Mouse (Mus musculus): ENCODE data around the gene Pde10a. TPM values are rescaled to one million over a fixed set of nuclear protein-coding genes. Genes with fewer than 3 reads are reported as not detected.

Pde10a gene
- total RNA-seq, 2 experiments from 2014 or later, result 3.5 to 4.4 TPM

- DNase-seq (ENCODE audit: low spot score), result no peak
Measured at GRCm38 (mm10) chr17:8839237-8840011, 314.3 kb downstream of the Pde10a start.

GRCm38 (mm10) chr17:8841094-8841493, 315.9 kb downstream of the Pde10a start:
- DNase-seq (ENCODE audit: low spot score), result no peak

DNA sequence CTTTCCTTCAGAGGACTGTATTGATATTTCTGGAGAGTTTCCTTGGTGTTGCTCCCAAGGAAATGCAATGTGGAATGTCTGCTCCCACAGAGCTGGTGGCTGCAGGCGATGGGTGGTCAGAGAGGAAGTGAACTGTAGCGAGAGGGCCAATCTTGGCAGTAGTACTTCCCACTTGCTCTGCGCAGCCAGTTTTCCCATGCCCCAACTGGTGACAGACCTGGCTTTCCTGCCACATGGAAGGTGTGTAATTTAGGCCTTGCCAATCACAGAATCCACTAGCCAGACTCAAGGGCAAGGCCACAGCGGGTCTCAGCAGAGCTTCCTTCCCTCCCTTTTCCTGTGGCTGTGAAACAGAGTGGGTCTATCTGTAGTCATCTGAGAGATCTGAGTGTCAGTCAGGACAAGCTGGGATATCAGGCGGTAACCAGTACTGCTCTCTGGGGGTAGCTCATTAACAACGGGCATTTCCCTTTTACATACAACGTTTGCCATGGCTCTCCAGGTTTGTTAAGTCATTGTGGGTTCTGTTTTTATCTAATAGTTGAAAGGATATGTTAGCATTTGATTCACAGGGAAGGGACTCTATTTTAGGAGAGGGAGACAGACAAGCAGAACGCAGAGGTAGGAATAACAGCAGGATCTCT, 316.8 kb downstream of the Pde10a start:
- no peak for DNase-seq (ENCODE audit: low spot score)

- DNase-seq (ENCODE audit: low spot score), result no peak
Measured at GRCm38 (mm10) chr17:8842662-8843061, 317.5 kb downstream of the Pde10a start.

DNA sequence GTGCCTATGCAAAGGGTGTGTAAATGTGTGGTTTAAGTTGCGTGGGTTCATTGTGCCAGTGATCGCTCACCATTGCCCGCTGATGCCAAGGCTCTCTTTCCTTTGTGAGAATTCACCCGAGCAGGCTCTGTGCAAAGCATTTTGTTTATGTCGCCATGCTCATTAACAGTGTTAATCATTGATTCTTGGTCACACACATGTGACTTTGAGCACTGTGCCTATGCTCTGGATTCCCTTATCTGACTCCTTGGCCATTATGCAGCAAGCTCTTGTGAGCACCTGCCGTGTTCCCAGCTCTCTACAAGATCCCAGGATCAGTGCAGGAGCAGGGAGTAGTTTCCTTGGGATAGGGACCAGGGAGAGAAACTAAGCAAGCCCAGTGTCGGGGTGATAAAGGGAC, 318.8 kb downstream of the Pde10a start:
- no peak for DNase-seq (ENCODE audit: low spot score)

DNA sequence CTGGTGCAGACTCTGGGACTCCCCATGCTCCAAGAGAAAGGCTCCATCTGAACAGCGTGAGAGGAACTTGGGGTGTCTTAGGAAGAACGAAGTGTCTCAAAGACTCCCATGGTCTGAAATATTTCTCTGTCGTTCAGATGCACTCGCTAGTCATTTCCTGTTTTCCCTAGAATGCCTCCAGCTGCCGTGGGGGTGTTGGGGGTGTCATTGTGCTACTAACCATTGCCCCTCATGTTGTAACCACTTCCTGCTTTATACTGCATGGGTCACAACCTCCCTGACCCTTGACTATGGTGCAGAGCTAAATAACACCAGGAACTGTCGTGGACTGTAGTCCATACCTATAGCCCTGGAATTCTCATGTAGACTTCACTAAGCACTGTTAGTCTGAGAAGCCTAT, 321.3 kb downstream of the Pde10a start:
- no peak for DNase-seq (ENCODE audit: low spot score)

DNA sequence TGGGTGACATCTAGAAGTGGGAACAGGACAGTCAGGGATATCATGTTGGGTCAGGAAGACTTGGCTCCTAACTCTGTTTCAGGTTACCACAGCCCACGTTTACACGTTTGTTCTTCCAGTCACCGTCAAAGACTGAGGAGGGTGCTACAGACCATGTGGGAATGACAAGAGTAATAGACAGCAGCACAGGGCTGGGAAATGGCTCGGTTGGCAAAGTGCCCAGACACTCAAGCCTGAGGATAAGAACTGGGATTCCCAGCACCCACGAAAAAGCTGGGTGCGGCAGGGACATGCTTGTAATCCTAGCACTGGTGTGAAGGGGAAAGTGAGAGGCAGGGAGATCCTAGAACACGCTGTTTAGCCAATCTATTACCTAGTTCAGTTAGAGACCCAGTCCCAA, 322.4 kb downstream of the Pde10a start:
- no peak for DNase-seq (ENCODE audit: low spot score)

DNA sequence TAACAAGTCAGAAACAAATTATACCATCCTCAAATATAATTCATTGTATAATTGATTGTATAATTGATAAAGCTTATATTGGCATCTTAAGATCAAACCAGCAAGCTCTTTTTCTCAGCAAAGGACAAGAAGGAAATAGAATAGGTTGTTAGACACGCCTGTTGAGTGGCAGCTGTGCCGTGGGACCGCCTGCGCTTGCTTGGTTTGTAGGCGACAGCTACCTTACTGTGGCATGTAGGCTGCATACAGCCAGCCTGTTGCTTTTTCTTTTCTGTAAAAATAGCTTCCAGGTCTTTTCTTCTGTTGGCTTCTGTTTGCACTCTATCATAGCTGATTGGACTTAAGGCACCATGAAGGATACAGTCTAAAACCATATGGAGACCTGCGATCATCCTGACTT, 326.7 kb downstream of the Pde10a start:
- DNase-seq (ENCODE audit: low spot score), result no peak

DNA sequence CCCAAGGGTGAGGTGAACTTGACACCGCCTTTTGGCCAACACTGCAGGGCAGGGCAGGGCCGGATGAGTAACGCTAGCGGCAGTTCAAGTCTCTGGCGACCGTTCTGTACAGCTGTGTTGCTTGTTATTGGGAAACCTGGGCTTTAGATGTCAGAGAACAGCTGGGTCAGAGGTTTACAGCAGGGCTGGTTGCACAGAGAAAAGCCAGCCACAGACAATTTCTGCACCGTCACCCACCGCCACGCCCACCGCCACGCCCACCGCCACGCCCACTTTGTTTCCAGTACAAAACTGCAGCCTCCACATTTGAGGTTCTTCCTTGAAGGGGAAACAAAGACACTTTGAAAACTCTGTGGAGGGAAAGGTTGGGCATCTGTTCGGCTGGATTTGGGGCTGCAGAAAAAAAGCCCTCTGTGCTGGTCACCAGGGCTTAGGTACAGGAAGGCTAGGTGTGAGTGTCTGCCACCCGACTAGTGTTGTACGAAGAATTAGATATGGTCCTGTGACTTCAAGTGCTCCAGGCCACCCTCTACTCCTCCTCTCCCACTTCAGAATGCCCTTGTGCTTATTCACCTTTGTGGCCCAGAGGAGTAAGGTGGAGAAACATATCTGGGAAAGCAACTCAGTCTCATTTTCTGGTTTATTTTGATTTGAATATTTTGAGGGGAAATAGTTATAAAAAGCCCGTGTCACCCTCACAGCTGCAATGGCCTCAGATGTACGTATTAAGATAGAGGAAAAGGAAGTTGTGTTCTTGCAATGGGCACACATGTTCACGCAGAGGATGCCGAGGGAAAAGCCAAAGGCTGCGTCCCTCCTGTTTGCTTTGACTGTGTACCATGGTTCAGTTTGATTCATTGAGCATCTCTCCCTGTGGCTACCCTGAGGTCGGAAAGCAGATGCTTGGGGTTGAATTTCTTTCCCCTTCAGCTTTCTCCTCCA, 331.5 kb downstream of the Pde10a start:
- DNase-seq (ENCODE audit: low spot score), result peak; percentile 89

GRCm38 (mm10) chr17:8858636-8859421, 333.7 kb downstream of the Pde10a start:
- DNase-seq (ENCODE audit: low spot score), result peak; percentile 28

DNA sequence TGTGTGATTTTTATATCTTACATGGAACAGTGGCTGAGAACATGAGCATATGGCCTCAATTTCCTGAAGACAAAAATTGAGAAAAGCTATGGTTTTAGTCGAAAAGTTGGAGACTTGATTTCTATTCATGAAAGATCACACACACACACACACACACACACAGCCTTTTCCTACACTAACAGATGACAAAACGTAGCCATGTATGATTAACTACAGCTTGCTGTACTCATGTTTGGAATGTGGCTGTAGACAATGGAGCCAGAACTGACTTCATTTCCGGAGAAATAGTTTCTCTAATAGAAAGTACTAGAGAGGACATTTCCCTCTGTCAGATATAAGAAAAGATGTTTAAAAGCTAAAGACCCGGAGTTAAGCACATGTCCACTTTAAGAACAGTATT, 334.3 kb downstream of the Pde10a start:
- peak; percentile 16 for DNase-seq (ENCODE audit: low spot score)

DNA sequence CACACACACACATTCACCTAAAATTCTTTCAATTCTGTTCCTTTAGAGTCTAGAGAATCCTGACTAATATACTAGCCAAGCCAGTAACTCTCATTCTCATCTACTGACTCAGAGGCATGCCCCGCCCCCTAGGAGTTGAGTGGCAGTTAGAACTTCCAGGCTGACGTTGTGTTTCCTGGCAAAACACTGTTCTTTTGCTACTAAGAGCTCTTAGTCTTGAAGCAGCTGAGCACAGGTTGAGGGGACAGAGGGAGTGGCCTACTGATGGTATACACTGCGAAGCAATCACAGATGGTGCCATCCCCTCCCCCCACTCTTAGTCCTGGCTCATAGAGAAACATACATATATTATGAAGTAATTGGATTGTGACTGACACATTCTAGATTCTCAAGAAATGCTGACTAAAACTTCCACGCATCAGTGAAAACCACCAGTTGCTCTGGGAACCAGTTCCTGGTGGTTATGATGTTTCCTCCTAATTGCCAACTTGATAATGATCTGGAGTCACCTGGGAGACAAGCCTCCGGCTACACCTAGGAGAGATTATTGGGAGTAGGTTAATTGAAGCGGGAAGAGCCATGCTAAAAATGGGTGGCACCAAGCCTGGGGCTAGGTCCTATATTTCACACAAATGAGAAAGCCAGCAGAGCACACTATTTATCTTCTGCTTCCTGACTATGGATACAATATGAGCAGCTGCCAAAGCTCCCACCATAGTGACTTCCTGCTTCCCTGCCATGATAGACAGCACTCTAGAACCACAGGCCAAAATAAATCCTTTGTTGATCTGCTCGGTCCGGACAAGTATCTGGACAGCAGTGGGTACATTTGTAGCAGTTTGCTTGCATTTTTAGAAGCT, 339.7 kb downstream of the Pde10a start:
- DNase-seq (ENCODE audit: low spot score), result no peak

DNA sequence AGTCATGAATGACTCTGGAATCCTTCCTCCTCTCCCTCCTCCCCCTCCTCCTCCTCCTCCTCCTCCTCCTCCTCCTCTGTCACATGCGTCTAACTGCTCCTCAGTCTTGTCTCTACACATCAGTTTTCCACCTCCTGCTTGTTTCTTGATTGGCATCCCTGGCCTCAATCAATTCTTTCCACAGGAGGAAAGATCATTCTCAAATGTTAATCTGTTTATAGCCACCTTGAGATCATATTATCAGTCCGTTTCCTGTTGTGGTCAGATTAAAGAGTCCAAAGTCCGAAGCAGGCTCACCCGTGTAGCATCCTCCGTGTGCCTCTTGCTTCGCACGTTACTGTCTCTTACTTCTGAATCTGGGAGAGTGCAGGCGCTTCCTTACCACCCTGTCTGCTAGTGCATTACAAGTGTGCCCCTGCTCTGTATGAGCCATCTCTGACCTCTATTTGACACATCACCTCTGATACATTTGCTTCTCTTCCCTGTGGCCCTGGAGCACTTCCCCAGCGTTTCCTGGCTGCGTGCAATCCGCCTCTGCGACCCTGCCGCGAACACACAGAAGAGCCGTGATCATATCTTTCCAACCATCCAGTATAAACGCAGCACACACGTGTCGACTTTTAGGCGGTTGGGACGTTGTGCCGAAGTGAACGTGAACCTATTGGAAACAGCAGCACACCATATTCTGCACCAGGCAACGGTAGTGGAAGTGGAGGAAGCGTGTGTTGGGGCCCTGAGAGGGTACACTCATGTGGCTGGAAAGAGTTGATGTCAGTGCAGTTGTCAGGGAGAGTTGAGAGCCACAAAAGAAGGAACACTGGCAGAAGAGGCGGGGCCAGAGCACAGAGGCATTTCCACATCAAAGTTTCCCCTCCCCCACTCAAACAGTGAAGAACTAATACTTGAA, 342.4 kb downstream of the Pde10a start:
- no peak for DNase-seq (ENCODE audit: low spot score)

DNA sequence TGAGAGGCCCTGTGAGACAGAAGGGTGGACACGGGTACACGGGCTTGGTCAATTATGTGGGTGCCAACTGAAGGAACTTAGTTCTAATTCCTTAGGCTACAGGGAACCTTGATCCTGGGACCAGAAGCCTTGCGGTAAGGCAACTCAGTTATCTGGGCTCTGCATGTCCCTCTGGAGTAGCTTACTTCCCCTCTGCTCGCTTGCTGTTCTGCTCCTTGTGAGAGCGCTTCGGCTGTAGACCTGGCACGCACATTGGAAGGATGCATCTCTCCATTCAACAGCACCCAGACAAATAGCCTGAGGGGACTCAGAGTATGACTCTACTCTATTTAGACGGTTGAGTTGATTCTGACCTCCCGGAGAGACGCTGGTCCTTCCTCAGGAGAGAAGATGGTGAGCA, 344.1 kb downstream of the Pde10a start:
- no peak for DNase-seq (ENCODE audit: low spot score)

DNA sequence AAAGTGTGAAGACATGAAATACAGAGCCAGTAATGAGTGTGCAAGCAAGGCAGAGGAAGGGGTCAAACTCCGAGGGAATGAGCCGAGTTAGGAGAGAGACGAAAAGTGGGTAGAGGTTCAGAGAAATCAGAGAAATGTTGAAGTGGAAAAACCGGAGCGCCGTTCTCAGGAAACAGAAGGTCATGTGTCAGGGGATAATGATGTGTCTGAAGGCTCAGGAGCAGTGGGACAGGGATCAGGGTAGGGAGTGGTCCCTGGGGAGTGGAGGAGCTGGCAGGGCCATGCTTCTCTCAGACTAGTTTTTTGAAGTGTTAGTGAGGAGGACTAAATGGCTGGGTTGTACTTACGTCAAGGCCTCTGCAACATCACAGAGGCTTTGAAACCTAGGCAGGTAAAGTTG, 345.7 kb downstream of the Pde10a start:
- no peak for DNase-seq (ENCODE audit: low spot score)

GRCm38 (mm10) chr17:8871396-8871795, 346.2 kb downstream of the Pde10a start:
- no peak for DNase-seq (ENCODE audit: low spot score)

GRCm38 (mm10) chr17:8871997-8872593, 346.9 kb downstream of the Pde10a start:
- DNase-seq (ENCODE audit: low spot score), result no peak

- DNase-seq (ENCODE audit: low spot score), result no peak
Measured at GRCm38 (mm10) chr17:8872611-8873010, 347.4 kb downstream of the Pde10a start.

DNA sequence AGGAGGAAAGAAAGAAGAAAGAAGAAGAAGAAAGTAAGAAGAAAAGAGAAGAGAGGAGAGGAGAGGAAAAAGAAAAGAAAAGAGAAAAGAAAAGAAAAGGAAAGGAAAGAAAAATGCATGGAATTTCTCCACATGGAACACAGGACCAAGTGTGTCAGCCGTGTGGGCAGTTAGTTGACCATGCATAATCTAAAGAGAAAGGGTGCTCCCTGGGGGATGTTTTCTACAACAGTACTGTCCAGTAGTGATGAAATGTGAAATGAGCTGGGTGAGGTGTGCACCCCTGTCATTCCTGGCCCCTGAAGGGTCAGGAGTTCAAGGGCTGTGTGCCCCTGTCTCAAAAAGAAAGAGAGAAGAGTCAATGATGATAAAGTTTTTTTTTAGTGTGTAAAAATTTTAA, 352.9 kb downstream of the Pde10a start:
- DNase-seq (ENCODE audit: low spot score), result no peak
